7 mouse cellular contexts compared by ENCODE assay signal in the genomic region with DNA sequence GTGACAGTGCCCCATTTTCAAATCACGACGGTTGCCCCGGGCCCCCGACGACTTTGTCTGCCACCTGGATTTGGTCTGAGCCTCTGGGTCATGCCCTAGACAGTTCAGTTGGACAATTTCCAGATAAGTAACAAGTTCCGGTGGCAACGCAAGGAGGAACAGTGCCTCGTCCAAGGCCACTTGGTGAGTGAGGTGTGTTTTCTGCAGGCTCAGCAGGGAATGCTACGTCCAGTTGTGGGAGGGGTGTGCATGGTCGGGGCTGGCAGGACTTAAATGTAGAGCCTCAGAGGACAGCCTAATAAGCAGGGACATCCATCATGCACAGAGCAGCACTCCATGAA.
DNase-seq lines count a peak whose midpoint lies in the region; ATAC-seq and TF ChIP-seq lines count a peak whose summit lies in the region.

No protein-coding gene starts in this region.

- H3K4me2 ChIP-seq in embryonic facial prominence, embryonic 12.5 days (replicated peaks), result peak overlapping the region; percentile 41
- peak overlapping the region; percentile 42 for H3K4me2 ChIP-seq in forebrain, postnatal 0 days (ENCODE audit: low read depth)
- H3K4me2 ChIP-seq in midbrain, embryonic 12.5 days (replicated peaks), result peak overlapping the region; percentile 50

- ATAC-seq in embryonic facial prominence, embryonic 12.5 days (ENCODE audit: insufficient number of reproducible peaks, insufficient read depth, low FRiP score, low TSS enrichment), result no peak
- ATAC-seq in forebrain, postnatal 0 days, result no peak
- peak; percentile 35 for ATAC-seq in midbrain, embryonic 12.5 days (ENCODE audit: low FRiP score, low read depth)

- no peak for TF ChIP-seq CTCF in forebrain, postnatal 0 days (IDR thresholded peaks at IDR 0.05; ENCODE audit: low read depth)

- no peak overlapping the region for H3K9ac ChIP-seq in embryonic facial prominence, embryonic 12.5 days
- H3K9ac ChIP-seq in forebrain, postnatal 0 days, result no peak overlapping the region
- peak overlapping the region; percentile 41; the same call in 1 of the 2 replicates for H3K9ac ChIP-seq in midbrain, embryonic 12.5 days (replicated peaks)

- 8% methylated on average over 10 of the region's 10 CpGs for WGBS in embryonic facial prominence, embryonic 12.5 days
- 15% methylated on average over 10 of the region's 10 CpGs for WGBS in forebrain, postnatal 0 days
- WGBS in midbrain, embryonic 12.5 days, result 17% methylated on average over 10 of the region's 10 CpGs

- no peaks in the 10 kb centered on the region for H3K36me3 ChIP-seq in embryonic facial prominence, embryonic 12.5 days
- H3K36me3 ChIP-seq in forebrain, postnatal 0 days (ENCODE audit: insufficient read depth), result no peaks in the 10 kb centered on the region
- no peaks in the 10 kb centered on the region for H3K36me3 ChIP-seq in midbrain, embryonic 12.5 days

- peak; percentile 7 for DNase-seq in kidney, adult 18-20 months
- no peak for DNase-seq in kidney, postnatal 25 days
- no peak for DNase-seq in forebrain, postnatal 0 days
- no peak for DNase-seq in left cerebral cortex, postnatal 25 days (ENCODE audit: low spot score in 2 of 2)
- DNase-seq in left cerebral cortex, adult 18-20 months (ENCODE audit: low spot score in 2 of 2), result no peak

- H3K27ac ChIP-seq in embryonic facial prominence, embryonic 12.5 days, result 0 out of 2 replicates have a peak overlapping the region, but pooled peaks have one; percentile 30
- no peak overlapping the region for H3K27ac ChIP-seq in forebrain, postnatal 0 days (ENCODE audit: low read depth, low read length)
- no peak overlapping the region for H3K27ac ChIP-seq in midbrain, embryonic 12.5 days (replicated peaks)

- H3K4me1 ChIP-seq in embryonic facial prominence, embryonic 12.5 days, result peaks cover 9% of the 10 kb centered on the region; the same call in 1 of the 2 replicates
- no peaks in the 10 kb centered on the region for H3K4me1 ChIP-seq in forebrain, postnatal 0 days (ENCODE audit: insufficient read depth)
- peaks cover 5% of the 10 kb centered on the region; the same call in 1 of the 2 replicates for H3K4me1 ChIP-seq in midbrain, embryonic 12.5 days

- H3K9me3 ChIP-seq in embryonic facial prominence, embryonic 12.5 days, result no peaks in the 10 kb centered on the region
- H3K9me3 ChIP-seq in forebrain, postnatal 0 days (ENCODE audit: low read length), result no peaks in the 10 kb centered on the region
- no peaks in the 10 kb centered on the region for H3K9me3 ChIP-seq in midbrain, embryonic 12.5 days

- H3K27me3 ChIP-seq in embryonic facial prominence, embryonic 12.5 days, result no peaks in the 10 kb centered on the region
- H3K27me3 ChIP-seq in forebrain, postnatal 0 days (ENCODE audit: insufficient read depth, low read length), result no peaks in the 10 kb centered on the region
- peaks cover 43% of the 10 kb centered on the region for H3K27me3 ChIP-seq in midbrain, embryonic 12.5 days

- 0 out of 2 replicates have a peak overlapping the region, but pooled peaks have one; percentile 9 for H3K4me3 ChIP-seq in embryonic facial prominence, embryonic 12.5 days
- H3K4me3 ChIP-seq in forebrain, postnatal 0 days (ENCODE audit: low read depth, low read length), result no peak overlapping the region
- H3K4me3 ChIP-seq in midbrain, embryonic 12.5 days, result peak overlapping the region; percentile 28; the same call in 1 of the 2 replicates

- intact Hi-C loops in left cerebral cortex, postnatal 25 days (cut with DNase I), result loop anchor here (2.0 to 10.0 kb wide), 6 partner anchors 350 to 1072 kb away; a partner anchor contains a TSS
